Mouse (Mus musculus) cerebellum, adult 11-12 months (tissue): ENCODE results near the gene Dppa3.

Experiments used
- DNase-seq: peaks from one replicate; pipeline ENCODE4 v3.0.0; 2022

Dppa3 gene

DNA sequence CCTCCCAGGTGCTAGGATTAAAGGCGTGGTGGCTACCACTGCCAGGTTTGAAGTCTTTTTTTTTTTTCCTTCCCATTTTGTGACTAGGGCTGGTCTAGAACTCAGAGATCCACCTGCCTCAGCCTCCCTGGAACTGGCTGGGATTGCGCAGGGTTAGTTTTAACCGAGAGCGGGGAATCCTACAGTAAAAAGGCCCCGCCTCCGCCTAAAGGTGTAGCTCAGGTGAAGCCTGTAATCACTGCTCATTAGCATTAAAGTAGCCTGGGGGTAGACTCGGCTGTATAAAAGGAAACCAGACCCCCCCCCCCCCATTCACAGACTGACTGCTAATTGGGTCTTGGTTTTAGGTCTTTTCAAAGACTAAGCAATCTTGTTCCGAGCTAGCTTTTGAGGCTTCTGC lies at the start of gene Dppa3:
Gene Dppa3 (plus strand): TSS at position 301 of the 400 bp plus-strand sequence.
- DNase-seq, result no peak

DNA sequence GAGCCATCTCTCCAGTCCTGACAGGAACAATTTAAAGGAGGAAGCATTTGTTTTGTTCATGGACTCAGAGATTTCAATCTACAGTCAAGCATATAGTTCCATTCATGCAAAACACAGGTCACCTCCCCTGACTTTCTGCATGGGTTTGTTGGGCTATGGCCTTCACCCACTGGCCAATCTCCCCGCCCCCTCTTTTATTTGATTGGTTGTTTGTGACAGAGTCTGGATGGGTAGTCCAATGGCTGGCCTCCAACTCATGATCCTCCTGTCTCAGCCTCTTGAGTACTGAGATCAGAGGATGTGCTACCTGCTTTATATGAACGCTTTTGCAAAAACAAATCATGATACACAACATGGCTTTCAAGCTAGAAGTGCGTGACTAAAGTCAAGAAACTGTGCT lies 49.2 kb upstream of the Dppa3 start:
- no peak for DNase-seq

DNA sequence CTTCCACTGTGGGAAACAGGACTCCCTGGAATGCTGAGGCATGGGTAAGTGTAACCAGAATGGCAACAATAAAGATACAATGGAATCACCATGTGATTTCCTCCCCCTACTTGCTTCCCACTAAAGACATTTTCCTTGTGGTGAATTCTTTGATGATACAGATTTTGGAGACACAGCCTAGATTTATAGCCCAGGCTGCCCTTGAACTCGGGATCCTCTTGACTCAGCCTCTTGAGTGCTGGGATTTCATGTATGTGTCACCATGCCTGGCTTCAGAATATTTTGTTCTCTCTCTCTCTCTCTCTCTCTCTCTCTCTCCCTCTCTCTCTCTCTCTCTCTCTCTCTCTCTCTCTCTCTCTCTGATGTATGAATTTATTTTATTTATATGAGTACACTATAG lies 47.1 kb upstream of the Dppa3 start:
- no peak for DNase-seq

DNA sequence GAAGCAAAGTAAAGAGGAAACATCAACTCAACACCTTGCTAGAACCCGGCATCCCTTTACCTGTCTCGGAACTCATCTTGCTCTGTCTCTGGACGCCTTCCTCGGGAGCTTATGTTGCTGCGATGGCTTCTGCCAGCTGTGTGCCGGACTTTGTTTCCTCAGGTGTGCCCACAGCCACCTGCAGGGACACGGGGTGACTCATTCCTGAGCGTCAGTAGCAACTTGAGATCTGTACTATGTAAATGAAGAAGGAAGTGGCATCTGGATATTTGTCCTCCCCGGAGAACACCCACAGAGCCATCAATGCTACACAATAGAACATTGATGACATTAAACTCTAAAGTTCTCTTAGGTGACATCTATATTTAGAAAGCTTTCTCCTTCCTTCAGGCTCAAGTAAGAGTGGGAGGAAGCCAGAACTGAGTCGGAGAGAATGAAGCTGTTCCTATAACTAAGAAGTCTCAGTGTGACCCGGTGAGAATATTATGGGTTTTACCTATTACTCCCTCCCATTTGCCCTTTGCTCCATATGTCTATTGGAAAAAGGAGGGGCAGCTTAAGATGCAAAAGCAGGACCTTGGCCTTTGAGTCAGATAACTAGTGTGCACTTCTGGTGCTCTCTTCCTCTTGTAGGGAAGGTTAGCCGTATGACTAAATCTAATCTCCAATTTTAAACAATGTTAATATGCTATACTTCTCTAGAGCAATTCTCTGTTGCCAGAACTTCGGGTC lies 35.0 kb upstream of the Dppa3 start:
- DNase-seq, result no peak

DNA sequence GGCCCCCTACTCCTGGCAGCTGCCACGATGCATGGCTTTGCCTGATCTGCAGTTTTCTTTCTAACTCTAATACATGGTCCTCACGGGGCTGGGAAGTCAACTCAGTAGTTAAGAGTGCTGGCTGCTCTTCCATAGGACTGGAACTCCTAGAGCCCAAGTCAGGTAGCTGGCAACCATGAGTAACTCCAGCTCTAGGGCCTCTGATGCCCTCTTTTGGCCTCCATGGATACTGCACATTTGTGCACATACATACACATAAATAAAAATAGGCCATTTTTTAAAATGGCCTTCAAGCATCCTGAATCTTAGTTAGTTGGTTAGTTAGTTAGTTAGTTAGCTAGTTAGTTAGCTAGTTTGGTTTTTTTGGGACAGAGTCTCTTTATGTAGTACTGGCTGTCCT lies 33.3 kb upstream of the Dppa3 start:
- DNase-seq, result no peak

DNA sequence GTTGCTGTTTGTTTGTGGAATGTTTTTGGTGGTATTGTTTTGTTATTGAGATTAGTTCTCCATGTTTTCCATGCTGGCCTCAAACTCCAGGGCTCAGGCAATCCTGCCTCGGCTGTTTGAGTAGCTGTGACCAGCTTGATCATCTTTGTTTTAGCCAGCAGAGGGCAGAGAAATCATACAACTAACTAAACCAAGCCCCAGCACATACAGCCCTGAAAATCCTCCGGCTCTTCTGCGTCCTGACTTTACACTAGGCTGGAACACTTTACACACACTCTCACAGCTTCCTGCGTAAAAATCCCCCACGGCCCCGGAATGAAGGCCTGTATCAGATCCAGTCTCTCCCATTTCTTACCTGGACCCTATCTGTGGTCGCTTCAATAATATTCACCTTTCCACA lies 30.6 kb upstream of the Dppa3 start:
- DNase-seq, result no peak

DNA sequence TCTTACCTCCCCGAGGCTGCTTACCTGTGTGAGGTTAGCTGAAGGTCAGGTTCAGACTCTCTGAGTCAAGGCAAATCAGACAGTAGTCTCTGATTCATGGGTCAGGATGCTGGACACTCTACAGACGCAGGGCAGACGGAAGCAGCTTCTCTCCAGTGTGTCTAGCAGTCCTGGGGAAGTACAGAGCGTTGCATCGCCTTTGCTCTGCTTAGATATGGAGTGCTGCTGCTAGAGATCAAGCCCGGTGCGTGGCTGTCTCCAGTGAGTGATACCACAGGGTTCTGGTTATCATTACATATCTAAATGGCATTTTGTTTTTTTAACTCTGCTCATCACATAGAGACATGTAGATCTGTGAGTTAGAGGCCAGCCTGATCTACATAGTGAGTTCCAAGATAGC lies 29.6 kb upstream of the Dppa3 start:
- DNase-seq, result no peak

DNA sequence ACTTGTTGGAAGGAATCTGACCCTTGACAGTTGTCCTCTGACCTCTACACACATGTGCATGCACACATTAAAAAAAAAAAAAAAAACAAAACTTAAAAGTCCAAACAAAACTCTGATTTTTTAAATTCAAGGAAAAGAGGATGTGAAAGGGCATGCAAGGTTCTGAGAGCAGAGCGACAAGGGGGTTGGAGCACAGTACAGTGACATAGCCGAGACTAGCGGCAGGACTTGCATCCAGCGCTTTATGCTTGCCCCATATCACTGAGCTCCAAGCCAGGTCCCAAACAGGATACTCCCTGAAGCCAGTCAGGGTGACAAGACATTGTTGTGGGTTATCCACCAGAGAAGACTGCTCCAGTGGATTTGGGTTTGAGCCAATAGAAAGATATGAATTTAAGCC lies 28.2 kb upstream of the Dppa3 start:
- DNase-seq, result no peak

DNA sequence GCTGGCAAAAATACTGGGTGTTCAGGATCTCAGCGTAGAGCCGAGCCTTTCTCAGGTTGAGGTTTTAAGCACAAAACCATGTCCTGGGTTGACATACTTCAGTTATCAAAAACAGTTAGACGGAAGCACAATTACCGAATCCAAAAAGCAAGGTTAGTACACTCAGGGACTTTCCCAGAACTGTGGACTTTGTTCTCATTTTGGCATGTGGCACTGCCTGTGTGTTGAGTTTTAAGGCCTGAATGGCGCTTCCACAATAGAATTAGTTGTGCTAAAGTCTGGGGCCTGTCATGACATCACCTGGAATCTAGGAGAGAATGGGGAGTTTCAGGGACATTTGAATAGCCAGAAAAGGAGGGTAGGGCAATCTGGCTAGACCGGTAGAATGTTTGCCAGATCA lies 27.8 kb upstream of the Dppa3 start:
- DNase-seq, result no peak

DNA sequence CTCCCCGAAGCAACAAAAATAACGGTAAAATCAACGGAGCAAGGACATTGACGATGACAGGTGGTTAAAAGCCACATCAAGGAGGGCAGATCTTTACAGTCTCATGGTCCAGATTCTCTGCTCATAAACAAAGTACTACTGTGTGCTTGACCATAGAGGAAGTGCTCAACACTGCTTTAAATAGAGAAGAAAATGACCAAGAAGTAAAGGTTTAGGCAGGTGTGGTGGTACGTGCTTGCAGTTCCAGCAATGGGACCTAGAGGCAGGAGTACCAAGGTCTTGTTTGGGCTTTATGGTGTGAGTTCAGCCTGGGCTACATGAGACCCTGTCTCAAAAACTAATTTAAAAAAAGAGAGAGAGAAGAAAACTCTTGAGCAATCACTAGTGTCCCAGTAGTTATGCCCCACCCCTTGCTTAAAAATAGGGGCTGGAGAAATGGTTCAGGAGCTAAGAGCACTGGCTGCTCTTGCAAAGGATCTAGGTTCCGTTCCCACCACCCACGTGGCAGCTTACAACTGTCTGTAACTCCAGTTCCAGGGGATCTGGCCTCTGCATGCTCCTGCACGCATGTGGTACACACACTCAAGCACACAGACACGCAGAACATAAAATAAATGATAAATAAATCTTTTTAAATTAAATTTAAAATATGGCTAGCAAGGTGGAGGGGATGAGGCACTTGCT lies 27.0 kb upstream of the Dppa3 start:
- no peak for DNase-seq

DNA sequence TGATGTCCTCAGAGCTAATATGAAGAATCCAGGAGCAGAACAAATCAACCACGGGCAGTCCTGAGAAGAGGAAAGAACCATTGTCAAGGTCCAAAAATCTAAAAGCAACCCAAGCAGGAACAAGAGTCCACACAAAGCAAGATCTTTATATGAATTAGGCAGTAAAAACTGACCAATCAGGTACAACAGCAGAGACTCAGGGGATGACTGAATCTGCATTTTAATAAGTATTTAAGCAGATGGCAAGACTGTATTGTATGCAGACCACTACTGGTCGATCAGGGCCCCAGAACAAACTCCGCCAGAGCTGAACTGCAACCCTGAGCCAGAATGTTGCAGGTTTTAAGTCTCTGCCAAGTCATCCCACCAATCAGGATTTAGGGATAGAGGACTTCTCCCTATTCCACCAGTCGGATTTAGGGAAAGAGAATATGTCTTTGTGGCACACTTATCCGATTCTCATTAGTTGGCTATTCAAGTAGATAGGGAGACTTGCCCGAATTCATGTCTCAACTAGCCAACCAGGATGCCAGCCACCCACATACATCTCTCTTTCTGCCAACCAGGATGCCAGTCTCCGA lies 26.1 kb upstream of the Dppa3 start:
- no peak for DNase-seq

DNA sequence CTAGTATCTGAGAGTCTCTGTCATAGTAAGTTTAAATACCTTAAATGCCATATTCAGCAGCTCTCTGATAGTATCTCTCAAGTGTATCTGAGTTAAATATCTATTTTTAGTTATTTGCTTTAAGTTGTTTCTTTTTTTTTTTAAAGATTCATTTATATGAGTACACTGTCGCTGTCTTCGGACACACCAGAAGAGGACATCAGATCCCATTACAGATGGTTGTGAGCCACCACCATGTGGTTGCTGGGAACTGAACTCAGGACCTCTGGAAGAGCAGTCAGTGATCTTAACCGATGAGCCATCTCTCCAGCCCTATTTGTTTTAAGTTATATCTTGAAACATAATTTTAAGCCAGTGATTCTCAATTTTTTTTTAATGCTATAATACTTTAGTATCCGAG lies 25.2 kb upstream of the Dppa3 start:
- no peak for DNase-seq

DNA sequence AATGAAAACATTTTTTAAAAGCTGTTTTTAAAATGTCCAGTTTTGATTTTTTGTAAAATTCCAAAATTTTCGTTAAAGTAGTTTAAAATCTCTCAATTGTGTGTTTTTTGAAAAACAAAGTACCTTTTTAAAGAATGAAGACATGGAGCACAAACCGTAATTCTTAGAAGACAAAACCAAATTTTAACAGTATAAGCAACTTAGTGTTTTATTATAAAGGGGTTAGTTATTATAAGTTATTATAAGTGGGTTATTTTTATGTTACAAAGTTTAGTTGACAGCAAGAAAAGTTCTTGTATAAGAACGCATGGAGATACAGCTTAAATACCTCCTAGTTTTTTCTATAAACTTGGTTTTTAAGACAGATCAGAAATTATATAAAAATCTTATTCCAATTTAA lies 24.6 kb upstream of the Dppa3 start:
- no peak for DNase-seq

DNA sequence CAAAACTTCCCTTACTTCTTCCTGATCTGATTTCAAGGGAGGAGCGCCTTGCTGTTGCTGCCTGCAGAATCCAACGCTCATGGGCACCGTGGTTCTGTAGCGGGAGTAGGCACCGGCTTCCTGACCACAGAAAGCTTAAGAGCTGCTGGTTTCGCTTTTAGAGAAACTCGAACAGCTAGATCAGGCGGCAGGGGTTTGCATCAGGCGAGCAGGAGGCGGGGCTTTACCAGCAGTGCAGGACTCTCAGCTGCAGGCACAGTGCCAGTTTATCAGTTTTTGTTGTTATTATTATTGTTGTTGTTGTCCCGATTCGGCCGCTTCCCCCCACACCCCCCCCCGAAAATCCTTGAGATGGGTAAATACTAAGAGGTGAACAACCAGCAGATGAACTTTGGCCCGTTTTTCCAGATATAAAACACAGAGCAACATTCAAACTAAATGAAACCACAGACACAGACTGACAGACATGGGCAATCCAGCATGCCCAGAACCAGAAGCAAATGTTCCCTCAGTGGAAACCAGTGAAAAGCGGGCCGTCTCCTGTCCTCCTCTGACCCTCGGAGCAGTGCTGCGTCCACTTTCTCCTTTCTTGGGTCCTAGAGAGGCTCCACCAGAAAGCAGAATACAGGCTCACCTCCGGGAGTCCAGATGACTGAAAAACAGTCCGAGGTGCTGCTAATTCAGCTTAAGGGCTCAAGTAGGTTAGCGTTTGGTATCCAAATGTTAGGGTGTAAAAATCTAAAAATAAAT lies 23.8 kb upstream of the Dppa3 start, which contains the start of gene Apobec1:
Gene Apobec1 (minus strand): TSS at position 203 of the 750 bp plus-strand sequence.
- no peak for DNase-seq

DNA sequence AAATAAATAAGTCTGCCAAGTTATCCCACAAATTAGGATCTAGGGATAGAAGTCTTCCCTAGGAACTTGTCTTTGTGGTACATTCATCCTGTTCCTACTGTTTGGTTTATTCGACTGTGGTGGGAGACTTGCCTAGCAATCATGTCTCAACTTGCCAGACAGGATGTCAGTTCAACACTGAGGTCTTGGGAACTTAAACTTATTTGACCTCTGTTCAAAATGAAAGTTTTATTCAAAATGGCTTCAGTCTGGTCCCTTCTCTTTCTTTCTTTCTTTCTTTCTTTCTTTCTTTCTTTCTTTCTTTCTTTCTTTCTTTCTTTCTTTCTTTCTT lies 23.3 kb upstream of the Dppa3 start:
- no peak for DNase-seq

DNA sequence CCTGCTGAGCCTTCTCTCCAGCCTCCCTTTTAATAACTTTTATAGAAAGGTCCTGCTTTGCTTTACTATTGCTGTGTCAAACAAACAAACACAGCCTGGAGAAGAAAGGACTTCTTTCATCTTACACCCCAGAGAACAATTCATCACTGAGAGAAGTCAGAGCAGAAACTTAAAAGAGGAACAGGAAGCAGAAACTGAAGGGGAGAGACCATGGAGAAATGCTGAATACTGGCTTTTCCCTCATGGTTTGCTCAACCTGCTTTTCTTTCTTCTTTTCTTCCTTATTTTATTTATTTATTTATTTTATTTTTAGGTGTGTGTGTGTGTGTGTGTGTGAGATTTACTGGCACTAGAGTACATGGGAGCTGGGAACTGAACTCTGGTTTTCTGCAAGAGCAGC lies 21.9 kb upstream of the Dppa3 start:
- DNase-seq, result no peak

DNA sequence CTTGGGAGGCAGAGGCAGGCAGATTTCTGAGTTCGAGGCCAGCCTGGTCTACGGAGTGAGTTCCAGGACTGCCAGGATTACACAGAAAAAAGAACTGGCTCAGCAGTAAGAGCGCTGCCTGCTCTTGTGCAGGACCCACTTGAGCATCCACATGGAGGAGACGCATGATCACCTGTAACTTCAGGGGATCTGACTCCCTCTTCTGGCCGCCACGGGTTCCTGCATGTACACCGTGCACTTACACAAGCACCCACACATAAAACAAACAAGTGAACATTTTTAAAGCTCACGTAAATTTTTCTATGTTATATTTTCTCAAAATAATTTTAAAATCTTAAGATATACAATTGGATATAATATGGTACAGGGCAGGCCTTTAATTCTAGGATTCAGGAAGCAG lies 20.7 kb upstream of the Dppa3 start:
- no peak for DNase-seq

DNA sequence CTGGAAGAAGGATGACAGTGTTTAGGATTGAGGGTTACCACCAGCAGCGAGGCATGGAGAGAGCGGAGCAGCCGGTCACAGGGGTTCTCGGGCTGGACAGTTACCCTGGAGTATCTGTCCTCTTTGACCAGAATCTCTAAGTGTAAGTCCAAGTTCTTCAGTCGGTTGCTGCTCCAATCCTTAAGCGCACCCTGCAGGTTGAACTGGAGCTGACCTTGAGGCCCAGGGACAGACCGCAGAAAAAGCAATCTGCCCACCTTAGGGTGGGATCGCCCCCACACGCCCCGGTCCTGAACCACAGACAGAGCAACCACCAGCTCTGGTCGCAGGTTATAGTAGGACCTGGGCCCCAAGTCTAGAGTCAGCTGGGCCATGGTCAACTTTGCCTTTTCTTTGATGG lies 19.5 kb upstream of the Dppa3 start:
- no peak for DNase-seq

DNA sequence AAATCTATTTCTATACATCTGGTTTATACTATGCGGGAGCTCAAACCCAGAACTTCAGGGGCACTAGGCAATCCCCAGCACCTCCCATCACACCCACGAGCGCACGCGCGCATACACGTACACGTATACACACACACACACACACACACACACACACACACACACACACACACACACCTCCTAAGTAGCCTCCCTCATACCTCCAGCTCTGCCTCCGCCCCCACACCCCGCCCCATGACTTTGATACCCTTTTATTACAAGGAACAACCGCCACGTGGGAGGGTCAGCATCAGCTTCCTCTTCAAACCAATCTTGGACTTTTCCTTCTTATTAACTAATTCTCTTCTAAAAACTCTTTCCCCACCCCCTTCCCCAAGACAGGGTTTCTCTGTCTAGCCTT lies 18.5 kb upstream of the Dppa3 start:
- no peak for DNase-seq

DNA sequence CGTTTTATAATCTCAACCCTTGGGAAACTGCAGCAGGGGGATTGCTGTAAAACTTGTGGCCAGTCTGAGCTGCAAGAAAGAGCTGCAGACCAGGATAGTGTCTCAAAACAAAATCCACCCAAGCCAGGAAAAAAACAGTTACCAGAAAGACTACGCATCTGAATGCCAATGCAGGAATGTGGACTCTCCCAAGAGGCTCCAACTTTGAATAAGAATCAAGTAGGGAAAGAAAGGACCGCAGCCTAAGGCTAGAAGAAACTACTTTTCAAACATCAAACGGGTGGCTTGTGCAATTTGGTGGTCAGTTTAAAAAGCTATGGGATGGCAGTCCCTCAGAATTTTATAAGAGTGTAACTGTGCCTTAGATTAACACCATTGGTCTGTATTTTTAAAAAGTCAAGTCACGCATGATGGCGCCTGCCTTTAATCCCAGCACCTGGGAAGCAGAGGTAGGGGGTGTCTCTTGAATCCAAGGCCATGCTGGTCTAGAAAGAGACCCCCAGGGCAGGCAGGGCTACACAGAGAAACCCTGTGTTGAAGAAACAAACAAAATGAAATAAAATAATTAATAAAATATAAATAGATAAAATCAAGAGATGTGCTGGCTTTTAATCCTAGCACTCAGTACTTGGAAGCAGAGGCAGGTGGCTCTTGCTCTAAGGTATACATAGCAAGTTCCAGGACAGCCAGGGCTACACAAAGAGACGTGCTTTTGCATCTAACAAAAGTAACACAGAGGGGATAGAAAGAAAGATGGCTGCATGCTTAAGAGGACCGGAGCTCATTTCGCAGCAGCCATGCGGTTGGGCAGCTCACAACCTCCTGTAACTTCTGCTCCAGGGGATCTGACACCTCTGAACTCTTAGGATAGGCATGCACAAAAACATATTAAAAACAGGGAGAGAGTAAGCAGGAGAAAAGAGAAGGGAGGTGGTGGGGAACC lies 17.5 kb upstream of the Dppa3 start:
- no peak for DNase-seq

DNA sequence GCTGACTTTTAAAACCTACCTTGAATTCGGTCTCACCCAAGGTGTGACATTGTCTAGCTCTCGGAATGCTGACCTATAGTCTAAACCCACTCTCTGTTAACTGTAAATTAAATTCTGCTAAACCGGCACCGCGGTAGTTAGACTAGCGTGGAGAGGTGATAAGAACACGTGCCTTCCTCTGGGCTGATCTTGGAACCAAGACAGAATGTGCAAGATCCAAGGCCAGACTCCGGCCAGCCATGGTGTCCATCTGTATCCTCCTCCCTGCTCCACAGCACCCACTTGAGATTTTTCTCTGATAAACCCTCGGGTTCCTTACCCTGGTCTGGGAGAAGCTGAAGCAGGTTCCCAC lies 16.9 kb upstream of the Dppa3 start:
- DNase-seq, result no peak

DNA sequence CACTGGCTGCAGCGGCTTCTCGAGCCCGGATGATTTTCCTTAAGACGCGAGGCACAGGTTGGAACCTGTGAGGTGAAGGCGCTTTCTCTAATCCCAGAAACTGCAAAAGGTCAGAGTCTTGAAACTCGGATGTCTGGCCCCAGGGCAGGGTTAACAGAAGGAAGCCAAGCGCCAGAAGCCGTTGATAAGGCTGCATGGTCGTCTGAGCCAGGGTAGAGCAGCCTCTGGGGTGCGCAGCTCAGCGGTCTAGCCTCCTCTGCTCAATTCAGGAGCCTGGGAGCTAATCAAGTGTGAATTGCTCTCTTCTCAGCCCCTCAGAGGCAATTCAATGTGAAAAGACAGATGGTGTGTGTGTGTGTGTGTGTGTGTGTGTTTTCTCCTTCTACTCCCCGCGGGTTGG lies 16.4 kb upstream of the Dppa3 start, which contains the start of gene Gdf3:
Gene Gdf3 (minus strand): TSS at position 317 of the 400 bp plus-strand sequence.
- no peak for DNase-seq

DNA sequence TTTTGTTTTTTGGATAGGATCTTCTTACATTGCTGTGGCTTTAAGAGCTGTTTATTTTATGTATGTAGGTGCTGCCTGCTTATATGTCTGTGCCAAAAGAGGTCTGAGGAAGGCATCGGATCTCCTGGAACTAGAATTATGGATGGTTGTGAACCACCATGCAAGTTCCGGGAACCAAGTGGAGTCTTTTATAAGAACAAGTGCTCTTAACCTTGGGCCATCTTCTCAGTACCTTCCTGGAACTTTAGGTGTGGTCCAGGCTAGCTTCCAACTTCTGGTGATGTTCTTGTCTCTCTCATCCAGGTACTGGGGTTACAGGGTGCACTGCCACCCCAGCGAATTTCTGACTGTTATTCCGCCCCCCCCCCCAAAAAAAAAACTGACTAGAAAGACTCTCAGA lies 13.8 kb upstream of the Dppa3 start:
- no peak for DNase-seq
